Mouse (Mus musculus) myocyte (in vitro differentiated cells): ENCODE data around the gene Vav3.

ENCODE experiments used
- MYOG ChIP-seq, 3 experiments: IDR thresholded peaks; one replicate each; pipeline ENCODE4 v1.6.1; 2011; ENCODE audit warnings: control low read depth in 2 of 3, low read depth in 2 of 3, mild to moderate bottlenecking in 2 of 3; ENCODE audit not compliant: insufficient read length in 2 of 3, control insufficient read depth in 1 of 3, insufficient read depth in 1 of 3
- SRF ChIP-seq: IDR thresholded peaks from one replicate; pipeline ENCODE4 v1.6.1; 2011; ENCODE audit warnings: low read depth; ENCODE audit not compliant: control insufficient read depth, insufficient read length

DNA sequence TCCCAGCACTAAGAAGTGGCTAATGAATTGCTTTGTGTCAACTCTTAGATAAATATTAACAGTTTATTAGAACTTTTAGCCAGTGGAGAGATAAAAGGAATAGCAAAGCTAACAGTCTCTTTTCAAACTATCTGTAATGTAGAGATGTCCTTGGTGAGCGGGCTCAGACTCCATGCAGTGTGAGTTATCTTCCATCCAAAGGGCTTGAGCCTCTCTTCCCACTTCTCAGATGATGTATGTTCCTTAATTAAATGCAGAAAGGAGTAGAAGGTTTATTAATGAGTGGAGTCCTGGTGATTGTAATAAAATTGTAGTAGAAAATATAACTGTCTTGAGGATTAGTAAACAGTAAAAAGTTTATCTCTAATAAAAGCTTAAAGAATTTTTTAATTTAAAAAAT, 169.3 kb downstream of the Vav3 start:
- TF ChIP-seq MYOG (IDR thresholded peaks at IDR 0.05; ENCODE audit: control insufficient read depth in 1 of 3, insufficient read depth in 1 of 3, insufficient read length in 2 of 3, low read depth in 2 of 3) (no peak), SRF (no peak)
